ENCODE assay signal across 27 mouse cellular contexts in genomic region chr11:106527926-106528325, GRCm38 (mm10). TPM values are rescaled to one million over a fixed set of nuclear protein-coding genes. Genes with fewer than 3 reads are reported as not detected.
DNase-seq lines count a peak whose midpoint lies in the region; ATAC-seq and TF ChIP-seq lines count a peak whose summit lies in the region.
"Had no signal": no experiment of that assay in that cellular context is flagged by ENCODE, and none has a peak within 500 bp of the region (broad histone marks: within the 10 kb centered on the region; RNA-seq: fewer than 3 reads in every experiment).

No protein-coding gene starts in this region.

- WGBS in heart, embryonic 14.5 days = 30% methylated on average over 1 of the region's 1 CpGs
- WGBS in heart, embryonic 12.5 days = 27% methylated on average over 1 of the region's 1 CpGs
- WGBS in liver, adult 2 months = 16% methylated on average over 1 of the region's 1 CpGs
- 18% methylated on average over 1 of the region's 1 CpGs for WGBS in limb, embryonic 10.5 days

- H3K36me3 ChIP-seq in heart, embryonic 14.5 days (ENCODE audit: control insufficient read depth, insufficient read depth, low read length) = peaks cover 31% of the 10 kb centered on the region
- H3K36me3 ChIP-seq in heart, embryonic 12.5 days = peaks cover 39% of the 10 kb centered on the region
- H3K36me3 ChIP-seq in liver, adult 2 months (ENCODE audit: control insufficient read depth, insufficient read depth, low read length) = peaks cover 20% of the 10 kb centered on the region
- H3K36me3 ChIP-seq in limb, embryonic 10.5 days = peaks cover 18% of the 10 kb centered on the region

- peaks cover 6% of the 10 kb centered on the region; the same call in 1 of the 2 replicates for H3K79me2 ChIP-seq in liver, adult 2 months (ENCODE audit: control insufficient read depth, insufficient read depth, low read length)

- intact Hi-C loops in left cerebral cortex, postnatal 4 days (cut with DNase I) = no loop called here

- H3K4me1 ChIP-seq in heart, embryonic 14.5 days (ENCODE audit: control insufficient read depth in 2 of 2, insufficient read depth in 2 of 2, low read length in 2 of 2) = no peaks in the 10 kb centered on the region; a peak in 1 of 4 replicates
- peaks cover 6% of the 10 kb centered on the region; the same call in 1 of the 2 replicates for H3K4me1 ChIP-seq in heart, embryonic 12.5 days (replicated peaks)
- H3K4me1 ChIP-seq in liver, adult 2 months (ENCODE audit: control insufficient read depth, insufficient read depth, low read length) = peaks cover 28% of the 10 kb centered on the region
- H3K4me1 ChIP-seq in limb, embryonic 10.5 days = peaks cover 44% of the 10 kb centered on the region
- H3K4me1 ChIP-seq: hindbrain, embryonic 12.5 days had no signal

- TF ChIP-seq CTCF in liver, adult 2 months (IDR thresholded peaks at IDR 0.05; ENCODE audit: low read depth, low read length) = no peak

- no peak overlapping the region for H3K4me2 ChIP-seq in heart, embryonic 14.5 days (ENCODE audit: low read length)
- no peak overlapping the region for H3K4me2 ChIP-seq in heart, embryonic 12.5 days
- H3K4me2 ChIP-seq: heart, embryonic 11.5 days; hindbrain, embryonic 12.5 days; hindbrain, embryonic 15.5 days had no signal

- H3K27ac ChIP-seq in heart, embryonic 14.5 days (replicated peaks in 1 of 2; ENCODE audit: control insufficient read depth in 1 of 2, insufficient read depth in 1 of 2, low read depth in 2 of 2, low read length in 2 of 2) = no peak overlapping the region
- H3K27ac ChIP-seq in heart, embryonic 12.5 days (ENCODE audit: poor library complexity, severe bottlenecking) = no peak overlapping the region
- H3K27ac ChIP-seq in liver, adult 2 months (replicated peaks; ENCODE audit: insufficient read depth, low read depth, low read length) = peak overlapping the region; percentile 59
- H3K27ac ChIP-seq in limb, embryonic 10.5 days = 0 out of 2 replicates have a peak overlapping the region, but pooled peaks have one; percentile 9
- H3K27ac ChIP-seq: gastrocnemius, adult 2 months; hindbrain, embryonic 12.5 days; hindbrain, embryonic 15.5 days had no signal

- TF ChIP-seq POLR2A in liver, adult 2 months (IDR thresholded peaks at IDR 0.05; ENCODE audit: extremely low read depth, insufficient read depth, low read length) = no peak

- H3K9me3 ChIP-seq in heart, embryonic 14.5 days (ENCODE audit: control insufficient read depth, low read length) = no peaks in the 10 kb centered on the region
- no peaks in the 10 kb centered on the region for H3K9me3 ChIP-seq in heart, embryonic 12.5 days (replicated peaks)
- no peaks in the 10 kb centered on the region for H3K9me3 ChIP-seq in limb, embryonic 10.5 days (replicated peaks)
- H3K9me3 ChIP-seq: G1E; hindbrain, embryonic 12.5 days; hindbrain, embryonic 15.5 days had no signal

- DNase-seq in liver, adult 2 months (ENCODE audit: extremely low read depth, low read depth, low spot score) = peak; percentile 73
- DNase-seq in liver = no peak
- peak; percentile 51 for DNase-seq in 3T3-L1 (ENCODE audit: low read depth, low spot score)
- no peak for DNase-seq in limb, embryonic 10.5 days (ENCODE audit: low spot score)
- DNase-seq in Muller cell, postnatal 12 days (ENCODE audit: inconsistent ontology term) = no peak
- DNase-seq in left cerebral cortex, postnatal 4 days = no peak
- DNase-seq: adrenal gland, adult 8-10 months; adrenal gland, postnatal 25 days; B cell, adult 2 months; cerebellum, adult 11-12 months; cerebellum, adult 8-10 months; cerebellum, postnatal 10 days; forebrain, postnatal 0 days; gastrocnemius, adult 2 months; gastrocnemius, postnatal 14 days; heart, adult 11 months; heart, postnatal 14 days; heart, postnatal 4 days had no signal

- H3K9ac ChIP-seq in heart, embryonic 14.5 days (ENCODE audit: low read length) = peak overlapping the region; percentile 21; the same call in 1 of the 2 replicates
- no peak overlapping the region for H3K9ac ChIP-seq in heart, embryonic 12.5 days
- H3K9ac ChIP-seq in liver, adult 2 months (ENCODE audit: low read depth, low read length) = no peak overlapping the region
- H3K9ac ChIP-seq: forebrain, postnatal 0 days; hindbrain, embryonic 12.5 days; hindbrain, embryonic 15.5 days had no signal

- H3K4me3 ChIP-seq in heart, embryonic 14.5 days (ENCODE audit: control insufficient read depth in 1 of 2, insufficient read depth in 1 of 2, low read depth in 1 of 2, low read length in 2 of 2) = no peak overlapping the region
- H3K4me3 ChIP-seq in heart, embryonic 12.5 days = no peak overlapping the region
- no peak overlapping the region for H3K4me3 ChIP-seq in liver, adult 2 months (ENCODE audit: insufficient read depth, low read depth, low read length)
- no peak overlapping the region for H3K4me3 ChIP-seq in limb, embryonic 10.5 days
- H3K4me3 ChIP-seq: gastrocnemius, adult 2 months; hindbrain, embryonic 12.5 days; hindbrain, embryonic 15.5 days had no signal

- no peaks in the 10 kb centered on the region for H3K27me3 ChIP-seq in heart, embryonic 14.5 days (ENCODE audit: control insufficient read depth, insufficient read depth, low read length)
- H3K27me3 ChIP-seq in heart, embryonic 12.5 days (replicated peaks) = no peaks in the 10 kb centered on the region
- no peaks in the 10 kb centered on the region for H3K27me3 ChIP-seq in liver, adult 2 months (ENCODE audit: control insufficient read depth, insufficient read depth, low read length)
- H3K27me3 ChIP-seq in limb, embryonic 10.5 days (ENCODE audit: low read depth, poor library complexity, severe bottlenecking) = no peaks in the 10 kb centered on the region
- H3K27me3 ChIP-seq: CH12.LX; hindbrain, embryonic 12.5 days; hindbrain, embryonic 15.5 days had no signal

- ATAC-seq in heart, embryonic 14.5 days (ENCODE audit: insufficient number of reproducible peaks, insufficient read depth, low FRiP score, low read depth) = no peak
- ATAC-seq in heart, embryonic 12.5 days (ENCODE audit: insufficient number of reproducible peaks, low FRiP score) = no peak
- ATAC-seq: activated CD4-positive, CD25-positive, alpha-beta regulatory T cell, adult 4 months; forebrain, embryonic 14.5 days; forebrain, postnatal 0 days had no signal

RNA-seq across cellular contexts. Expression of gene Ern1, which starts 40.3 kb away (rescaled TPM):
- polyA plus RNA-seq in heart, embryonic 14.5 days (2014; fragmentation: Nextera tagmentation; extraction: Ambion mirVana) = 4.8 and 6.8 TPM in 2 replicates
- 5.7 and 6.9 TPM in 2 replicates for polyA plus RNA-seq in heart, embryonic 12.5 days (2016; fragmentation: Nextera tagmentation; extraction: Ambion mirVana)
- 18.2 and 24.1 TPM in 2 replicates for total RNA-seq in liver, adult 2 months (2014; rRNA removed)
- polyA plus RNA-seq in liver, adult 2 months (2012; rRNA removed) = 36.3 and 52.8 TPM in 2 replicates
- polyA plus RNA-seq in limb, embryonic 10.5 days (2016; fragmentation: Nextera tagmentation; extraction: Ambion mirVana) = 7.4 and 8.2 TPM in 2 replicates
- total RNA-seq in left cerebral cortex, postnatal 4 days (2021) = 10 to 100 TPM; 10.7 to 12.9 TPM

Comparison
In these comparisons a context has a peak if more than half of its experiments do, and no peak if none do; other contexts are left out.
1. DNase-seq: peak in liver, adult 2 months (single experiment) and 3T3-L1 (single experiment); none in liver (single experiment), limb, embryonic 10.5 days (single experiment), Muller cell, postnatal 12 days (single experiment) and left cerebral cortex, postnatal 4 days (single experiment).
2. H3K27ac ChIP-seq: peak in liver, adult 2 months (single experiment) and limb, embryonic 10.5 days (single experiment); none in heart, embryonic 14.5 days (0 of 2) and heart, embryonic 12.5 days (single experiment).